Mouse (Mus musculus) cortical plate, adult 2 months (tissue): ENCODE results near the gene Cemip. TPM values are rescaled to one million over a fixed set of nuclear protein-coding genes. Genes with fewer than 3 reads are reported as not detected.

Experiments used
- H3K27ac ChIP-seq: fragments of 200-500 bp; 2 replicates; pipeline ENCODE4 v1.5.1; 2012; ENCODE audit warnings: low read length, control low read depth, inconsistent platforms; ENCODE audit not compliant: insufficient read depth
- H3K4me1 ChIP-seq: fragments of 200-500 bp; 2 replicates; pipeline ENCODE4 v1.6.1; 2011; ENCODE audit warnings: low read length; ENCODE audit not compliant: control insufficient read depth, insufficient read depth
- H3K4me3 ChIP-seq: fragments of 200-500 bp; 2 replicates; pipeline ENCODE4 v1.5.1; 2011; ENCODE audit warnings: mild to moderate bottlenecking, low read length, control low read depth; ENCODE audit not compliant: insufficient read depth
- CTCF ChIP-seq: fragments of 200-500 bp; IDR thresholded peaks from 2 replicates; pipeline ENCODE4 v1.5.1; 2011; ENCODE audit warnings: mild to moderate bottlenecking, control low read depth, low read length; ENCODE audit not compliant: insufficient read depth; ENCODE audit errors: extremely low read depth
- POLR2A ChIP-seq: fragments of 200-500 bp; IDR thresholded peaks from 2 replicates; pipeline ENCODE4 v1.6.1; 2011; ENCODE audit warnings: mild to moderate bottlenecking, low read length, control low read depth; ENCODE audit not compliant: insufficient read depth; ENCODE audit errors: extremely low read depth
- polyA plus RNA-seq: library from polyadenylated mRNA; depleted of rRNA; stranded (reverse); fragments of >200 nt; gene quantifications from 2 replicates; pipeline ENCODE4 v1.2.3, GENCODE M21; 2012

The Cemip gene
- polyA plus RNA-seq, 1 experiment, result 5.8 TPM

GRCm38 (mm10) chr7:83949662-83950061 lies 136.6 kb downstream of the Cemip start:
- H3K27ac ChIP-seq, result no peak overlapping the region
- no peak for TF ChIP-seq CTCF
- TF ChIP-seq POLR2A, result no peak
- no peak overlapping the region for H3K4me3 ChIP-seq
- no peaks in the 10 kb centered on the region for H3K4me1 ChIP-seq

GRCm38 (mm10) chr7:83948743-83949142 lies 137.6 kb downstream of the Cemip start:
- Histone ChIP-seq H3K27ac (no peak overlapping the region), H3K4me3 (no peak overlapping the region), H3K4me1 (no peaks in the 10 kb centered on the region)
- TF ChIP-seq CTCF, result no peak

- Histone ChIP-seq H3K27ac (no peak overlapping the region), H3K4me1 (no peaks in the 10 kb centered on the region), H3K4me3 (no peak overlapping the region)
- no peak for TF ChIP-seq CTCF
- no peak for TF ChIP-seq POLR2A
Observed at GRCm38 (mm10) chr7:83941701-83942101, 144.6 kb downstream of the Cemip start.

GRCm38 (mm10) chr7:83940136-83940535 lies 146.2 kb downstream of the Cemip start:
- Histone ChIP-seq H3K27ac (no peak overlapping the region), H3K4me1 (no peaks in the 10 kb centered on the region), H3K4me3 (no peak overlapping the region)
- TF ChIP-seq POLR2A, result no peak
- TF ChIP-seq CTCF, result no peak

- no peak for TF ChIP-seq POLR2A
- TF ChIP-seq CTCF, result no peak
- Histone ChIP-seq H3K4me3 (no peak overlapping the region), H3K27ac (no peak overlapping the region), H3K4me1 (no peaks in the 10 kb centered on the region)
Observed at GRCm38 (mm10) chr7:83939017-83939721, 147.1 kb downstream of the Cemip start.

- no peak for TF ChIP-seq CTCF
- no peak for TF ChIP-seq POLR2A
- Histone ChIP-seq H3K4me3 (no peak overlapping the region), H3K27ac (no peak overlapping the region), H3K4me1 (no peaks in the 10 kb centered on the region)
Observed at GRCm38 (mm10) chr7:83921637-83922036, 164.7 kb downstream of the Cemip start.

GRCm38 (mm10) chr7:83920241-83920640 lies 166.1 kb downstream of the Cemip start:
- H3K4me3 ChIP-seq, result no peak overlapping the region
- no peak for TF ChIP-seq POLR2A
- no peak for TF ChIP-seq CTCF
- H3K27ac ChIP-seq, result no peak overlapping the region
- no peaks in the 10 kb centered on the region for H3K4me1 ChIP-seq

- H3K27ac ChIP-seq, result no peak overlapping the region
- H3K4me3 ChIP-seq, result no peak overlapping the region
- peak; percentile 86 for TF ChIP-seq CTCF
- no peak for TF ChIP-seq POLR2A
- no peaks in the 10 kb centered on the region for H3K4me1 ChIP-seq
Observed at GRCm38 (mm10) chr7:83914566-83914965, 171.7 kb downstream of the Cemip start.

- Histone ChIP-seq H3K4me3 (no peak overlapping the region), H3K4me1 (no peaks in the 10 kb centered on the region), H3K27ac (no peak overlapping the region)
- TF ChIP-seq POLR2A (no peak), CTCF (no peak)
Observed at GRCm38 (mm10) chr7:83913995-83914394, 172.3 kb downstream of the Cemip start.

GRCm38 (mm10) chr7:83913405-83913932 lies 172.8 kb downstream of the Cemip start:
- no peak overlapping the region for H3K27ac ChIP-seq
- H3K4me1 ChIP-seq, result no peaks in the 10 kb centered on the region
- H3K4me3 ChIP-seq, result no peak overlapping the region
- TF ChIP-seq POLR2A (no peak), CTCF (no peak)

- Histone ChIP-seq H3K4me3 (no peak overlapping the region), H3K27ac (no peak overlapping the region), H3K4me1 (no peaks in the 10 kb centered on the region)
- TF ChIP-seq POLR2A (no peak), CTCF (no peak)
Observed at GRCm38 (mm10) chr7:83911909-83912308, 174.4 kb downstream of the Cemip start.
